Mouse (Mus musculus): Measurements from ENCODE around the gene Gm17018. TPM values are rescaled to one million over a fixed set of nuclear protein-coding genes. Genes with fewer than 3 reads are reported as not detected.
A peak's percentile ranks its signal among the peaks of the same experiment; 100 is the strongest.

Gm17018 gene
- total RNA-seq, 2 experiments from 2014 or later = 76.2 to 79.1 TPM

DNA sequence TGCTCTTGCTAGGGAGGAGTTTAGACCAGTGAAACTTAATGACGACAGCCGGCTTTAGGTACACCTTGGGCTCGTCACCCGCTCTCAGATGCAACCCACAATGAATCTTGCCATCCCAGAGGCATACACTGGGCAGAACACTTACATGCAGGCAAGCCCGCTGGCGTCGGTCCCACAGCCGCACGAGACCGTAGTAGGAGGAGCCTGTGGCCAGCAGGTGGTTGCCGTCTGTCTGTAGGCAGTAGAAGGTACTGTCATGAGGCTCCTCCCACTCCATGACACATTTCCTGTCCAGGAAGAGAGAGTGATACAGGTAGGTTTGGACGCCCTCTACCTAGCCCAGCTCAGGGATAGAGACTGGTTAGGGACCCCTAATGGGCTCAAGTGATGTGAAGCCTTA is 18.6 kb downstream of the Gm17018 start:
- TF ChIP-seq CTCF (IDR thresholded peaks at IDR 0.05) = no peak
- H3K4me3 ChIP-seq = no peak overlapping the region
- DNase-seq (ENCODE audit: extremely low spot score in 1 of 2, low spot score in 2 of 2) = no peak
- intact Hi-C loops (cut with DNase I) = loop anchor here (10.0 kb wide), 1 partner anchor 436 kb away; no protein-coding TSS in a partner anchor
- no peak overlapping the region for H3K27ac ChIP-seq

DNA sequence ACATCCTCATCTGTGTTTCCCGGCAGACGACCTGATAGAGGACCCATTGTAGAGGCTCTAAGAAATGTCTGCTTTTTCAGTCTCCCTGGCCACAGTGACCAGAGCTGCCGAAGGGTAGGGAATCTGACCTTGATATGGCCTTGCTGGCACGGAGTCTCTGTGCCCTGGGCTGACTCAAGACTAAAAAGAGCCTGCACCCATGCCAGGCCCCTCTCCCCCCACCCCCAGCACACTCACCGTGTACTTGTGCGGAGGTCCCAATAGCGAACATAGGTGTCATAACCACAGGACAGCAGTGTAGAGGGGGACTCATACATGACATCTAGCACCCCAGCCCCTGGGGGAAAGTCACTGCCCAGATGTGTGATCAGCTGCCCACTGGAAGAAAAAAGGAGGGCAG is 19.0 kb downstream of the Gm17018 start:
- Histone ChIP-seq H3K4me3 (no peak overlapping the region), H3K27ac (no peak overlapping the region)
- intact Hi-C loops (cut with DNase I) = loop anchor here (10.0 kb wide), 1 partner anchor 435 kb away; no protein-coding TSS in a partner anchor
- TF ChIP-seq CTCF (IDR thresholded peaks at IDR 0.05) = no peak
- DNase-seq (ENCODE audit: extremely low spot score in 1 of 2, low spot score in 2 of 2) = no peak

DNA sequence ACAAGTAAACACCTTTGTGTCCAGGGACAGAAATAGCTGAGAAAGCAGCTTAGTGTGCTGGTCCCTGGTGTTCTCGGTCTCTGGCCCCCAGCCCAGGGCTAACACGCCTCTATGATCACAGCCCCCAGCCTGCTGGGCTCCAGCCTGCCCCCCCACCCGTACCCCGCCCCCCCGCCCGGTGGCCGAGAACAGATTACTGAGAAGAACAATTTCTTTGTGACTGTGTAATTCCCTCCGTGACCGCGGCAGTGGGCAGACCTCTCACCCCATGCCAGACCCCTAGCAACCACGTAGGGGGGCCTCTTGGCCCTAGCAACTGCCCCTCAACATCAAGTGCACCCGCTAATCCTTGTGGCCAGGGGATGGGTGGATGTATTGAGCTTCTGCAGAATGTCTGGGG is 19.8 kb downstream of the Gm17018 start:
- intact Hi-C loops (cut with DNase I) = no loop called here

DNA sequence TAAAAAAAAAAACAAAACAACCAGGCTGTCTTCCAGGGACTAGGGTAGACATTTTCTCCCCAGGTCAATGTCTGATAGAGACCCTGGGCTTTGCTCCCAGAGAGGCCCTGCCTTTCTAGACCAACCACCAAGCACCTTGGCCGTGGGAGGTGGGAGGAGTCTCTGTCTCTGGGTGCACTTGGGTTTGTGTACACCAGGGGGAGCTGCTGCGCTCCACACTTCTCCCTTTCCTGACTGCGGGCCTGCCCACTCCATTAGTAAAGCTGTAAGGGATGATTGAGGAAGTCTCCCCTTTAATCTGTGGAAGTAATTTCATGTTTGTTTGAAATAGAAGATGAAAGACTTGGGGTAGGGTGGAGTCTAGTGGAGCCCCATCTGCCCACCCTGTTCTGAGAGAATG is 20.8 kb downstream of the Gm17018 start:
- H3K27ac ChIP-seq = no peak overlapping the region
- intact Hi-C loops (cut with DNase I) = no loop called here
- no peak overlapping the region for H3K4me3 ChIP-seq
- TF ChIP-seq CTCF (IDR thresholded peaks at IDR 0.05) = peak; percentile 58
- peak in 1 of 2 experiments; percentile 44 for DNase-seq (ENCODE audit: extremely low spot score in 1 of 2, low spot score in 2 of 2)

More for the DNA sequence above, 19.8 kb downstream of the Gm17018 start:
- Histone ChIP-seq H3K27ac (no peak overlapping the region), H3K4me3 (no peak overlapping the region)
- TF ChIP-seq CTCF (IDR thresholded peaks at IDR 0.05) = no peak
- no peak for DNase-seq (ENCODE audit: extremely low spot score in 1 of 2, low spot score in 2 of 2)

DNA sequence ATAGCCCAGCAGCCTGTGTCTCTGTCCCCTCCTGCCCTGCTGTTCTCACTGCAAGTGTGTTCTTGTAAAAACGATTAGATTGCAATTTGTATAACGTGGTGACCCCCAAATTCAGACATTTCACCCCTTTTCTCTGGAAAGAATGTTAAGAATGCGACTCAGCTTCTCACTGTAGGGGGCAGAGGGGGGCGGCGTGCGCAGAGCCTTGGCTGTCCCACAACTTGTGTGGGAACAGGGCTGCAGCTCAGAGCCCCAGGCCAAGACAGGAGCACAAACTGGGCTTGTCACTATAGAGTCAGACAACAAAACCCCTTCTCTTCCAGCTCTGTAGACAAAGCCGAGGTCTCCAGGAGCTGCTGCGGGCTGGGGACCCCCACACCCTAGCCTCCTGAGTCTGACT is 21.7 kb downstream of the Gm17018 start:
- DNase-seq (ENCODE audit: extremely low spot score in 1 of 2, low spot score in 2 of 2) = no peak
- no peak for TF ChIP-seq CTCF (IDR thresholded peaks at IDR 0.05)
- Histone ChIP-seq H3K27ac (no peak overlapping the region), H3K4me3 (no peak overlapping the region)
- intact Hi-C loops (cut with DNase I) = no loop called here

DNA sequence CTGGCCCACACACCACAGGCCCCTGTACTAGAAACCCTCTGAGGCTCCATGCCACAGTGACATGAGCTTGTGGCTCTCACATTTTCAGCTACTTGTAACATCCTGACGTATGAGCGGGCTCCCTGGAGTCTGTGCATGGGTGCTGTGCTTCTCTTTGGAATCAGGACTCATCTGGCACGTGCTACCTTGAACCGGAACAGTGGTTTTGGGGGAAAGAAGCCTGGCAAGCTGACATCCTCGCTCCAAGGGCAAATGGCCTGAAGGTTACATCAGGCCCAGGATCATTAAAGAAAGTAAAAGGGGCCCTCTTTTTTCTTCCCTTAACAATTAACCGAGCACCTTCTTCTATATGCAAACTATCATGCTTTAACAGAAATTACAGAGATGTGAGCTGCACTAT is 22.7 kb downstream of the Gm17018 start:
- H3K4me3 ChIP-seq = no peak overlapping the region
- no peak for DNase-seq (ENCODE audit: extremely low spot score in 1 of 2, low spot score in 2 of 2)
- intact Hi-C loops (cut with DNase I) = no loop called here
- no peak for TF ChIP-seq CTCF (IDR thresholded peaks at IDR 0.05)
- H3K27ac ChIP-seq = no peak overlapping the region

DNA sequence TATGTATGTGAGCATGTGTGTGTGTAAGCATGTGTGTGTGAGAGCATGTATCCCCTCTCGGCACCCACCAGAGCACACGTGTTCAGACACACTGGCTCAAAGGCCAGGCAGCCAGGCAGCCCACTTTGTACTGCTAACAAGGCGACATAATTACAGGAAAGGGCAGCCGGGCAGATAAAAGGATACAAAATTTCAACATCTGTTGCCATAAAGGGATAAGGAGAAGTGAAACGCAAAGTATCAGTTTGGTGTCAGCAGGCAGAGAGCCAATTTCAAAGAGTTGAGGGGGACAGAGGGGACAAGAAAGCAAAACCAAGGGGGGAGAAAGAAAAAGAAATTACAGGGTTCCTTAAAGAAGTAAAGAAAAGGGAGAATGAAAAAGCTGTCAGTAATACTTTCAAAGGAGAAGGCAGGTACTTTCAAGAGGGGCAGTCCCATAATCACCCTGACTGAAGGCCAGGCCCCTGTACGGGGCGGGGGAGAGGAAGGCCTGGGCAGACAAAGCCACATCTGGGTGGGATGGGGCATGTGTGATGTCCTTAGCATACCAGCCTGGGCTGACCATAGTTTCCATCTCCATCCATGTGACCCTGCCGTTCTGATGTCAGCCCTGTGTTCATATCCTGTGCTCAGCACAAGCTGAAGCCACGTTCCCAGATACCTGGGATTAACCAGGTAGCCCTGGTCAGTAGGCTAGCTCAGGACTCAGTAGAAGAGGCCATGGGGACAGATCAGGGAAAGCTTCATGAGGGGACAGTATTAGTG is 24.6 kb downstream of the Gm17018 start:
- no peak for TF ChIP-seq CTCF (IDR thresholded peaks at IDR 0.05)
- no peak for DNase-seq (ENCODE audit: extremely low spot score in 1 of 2, low spot score in 2 of 2)
- no peak overlapping the region for H3K4me3 ChIP-seq
- no peak overlapping the region for H3K27ac ChIP-seq
- intact Hi-C loops (cut with DNase I) = no loop called here

DNA sequence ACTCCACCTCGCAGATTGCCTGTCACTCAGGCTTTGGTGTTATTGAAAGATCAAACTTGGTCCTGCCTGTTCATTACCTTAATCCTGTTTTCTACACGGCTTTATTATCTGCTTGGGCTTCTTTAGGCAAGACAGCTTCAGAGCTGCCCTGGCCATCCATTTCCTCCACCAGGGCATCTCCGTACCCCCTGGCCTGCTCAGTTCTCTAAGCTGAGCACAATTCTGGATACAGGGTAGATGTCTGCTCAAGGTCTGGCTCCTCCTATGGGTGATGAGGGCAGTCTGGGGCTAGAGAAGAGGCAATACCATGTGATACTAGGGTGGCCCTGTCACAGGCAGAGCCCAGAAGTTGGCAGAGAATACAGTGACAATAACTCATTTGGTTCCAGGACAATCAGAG is 26.4 kb downstream of the Gm17018 start:
- Histone ChIP-seq H3K27ac (no peak overlapping the region), H3K4me3 (no peak overlapping the region)
- intact Hi-C loops (cut with DNase I) = no loop called here
- DNase-seq (ENCODE audit: extremely low spot score in 1 of 2, low spot score in 2 of 2) = no peak
- no peak for TF ChIP-seq CTCF (IDR thresholded peaks at IDR 0.05)

DNA sequence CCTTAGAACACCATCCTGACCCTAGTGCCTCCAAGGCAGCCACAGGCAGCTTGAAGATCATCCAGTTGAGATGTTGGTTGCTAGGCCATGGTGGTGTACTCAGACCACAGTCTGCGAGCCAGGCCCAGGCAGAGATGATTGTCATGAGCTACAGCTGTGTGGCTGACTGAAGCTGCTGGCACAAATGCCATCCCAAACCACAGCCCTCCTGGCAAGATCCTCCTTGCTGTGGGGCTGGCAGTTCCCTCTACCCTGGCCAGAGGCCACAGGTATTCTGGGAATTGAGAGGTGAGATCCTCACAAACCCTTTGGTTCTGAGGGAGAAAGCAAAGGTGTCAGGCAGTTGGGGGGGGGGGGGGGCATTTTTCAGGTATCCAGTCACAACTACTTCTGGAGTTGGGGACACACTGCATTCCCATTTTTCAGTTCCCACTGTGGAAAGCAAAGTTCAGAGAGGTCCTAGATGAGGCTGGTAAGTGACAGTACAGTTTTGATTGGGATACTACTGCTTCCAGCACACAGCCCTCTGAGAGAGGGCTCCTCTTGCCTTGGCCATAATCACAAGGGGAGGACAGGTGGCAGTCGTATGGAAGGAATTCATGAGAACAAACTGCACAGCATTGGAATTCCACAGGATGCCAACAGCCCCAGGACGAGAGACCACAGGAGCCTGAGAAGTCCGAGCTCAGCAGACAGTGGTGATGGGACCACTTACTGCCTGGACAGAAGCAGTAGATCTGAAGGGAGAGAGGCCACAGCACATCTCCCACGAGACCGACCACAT is 27.3 kb downstream of the Gm17018 start:
- H3K4me3 ChIP-seq = no peak overlapping the region
- intact Hi-C loops (cut with DNase I) = no loop called here
- H3K27ac ChIP-seq = no peak overlapping the region
- no peak for TF ChIP-seq CTCF (IDR thresholded peaks at IDR 0.05)
- no peak for DNase-seq (ENCODE audit: extremely low spot score in 1 of 2, low spot score in 2 of 2)

DNA sequence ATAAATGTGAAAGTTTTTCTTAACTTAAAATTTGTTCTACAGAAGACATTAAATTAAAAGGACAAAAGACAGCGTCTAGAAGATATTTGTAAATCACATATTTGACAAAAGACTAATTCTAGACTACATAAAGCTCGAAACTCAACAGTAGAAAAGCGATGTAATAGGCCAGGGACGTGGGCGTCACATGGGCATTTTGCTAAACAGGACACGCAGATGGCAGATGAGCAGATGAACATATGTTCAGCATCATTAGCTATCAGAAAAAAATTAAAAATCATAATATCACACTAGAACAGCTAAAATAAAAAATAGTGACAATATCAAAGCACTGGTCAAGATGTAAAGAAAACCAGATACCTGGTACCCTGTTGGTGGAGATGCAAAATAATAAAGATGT is 29.3 kb downstream of the Gm17018 start:
- TF ChIP-seq CTCF (IDR thresholded peaks at IDR 0.05) = no peak
- DNase-seq (ENCODE audit: extremely low spot score in 1 of 2, low spot score in 2 of 2) = no peak
- Histone ChIP-seq H3K4me3 (no peak overlapping the region), H3K27ac (no peak overlapping the region)
- intact Hi-C loops (cut with DNase I) = no loop called here

DNA sequence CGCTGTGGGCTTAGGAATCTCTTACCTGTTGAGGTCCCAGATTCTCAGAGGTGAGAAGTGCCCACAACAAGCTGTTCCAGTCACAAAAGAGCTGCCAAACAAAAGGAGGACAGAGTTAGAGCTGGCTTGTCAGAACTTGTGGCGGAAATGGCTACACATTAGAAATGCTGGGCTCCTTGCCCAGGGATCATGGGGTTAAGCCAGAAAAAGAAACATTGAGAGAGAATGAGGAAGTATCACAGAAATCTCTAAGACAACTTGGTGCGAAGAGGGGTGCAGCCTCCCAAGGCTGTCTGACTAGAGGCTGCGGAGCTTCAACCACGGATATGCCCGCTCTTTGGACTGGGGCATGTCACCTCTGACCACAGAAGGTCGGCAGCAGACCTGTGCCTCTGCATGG is 31.3 kb downstream of the Gm17018 start:
- intact Hi-C loops (cut with DNase I) = no loop called here
- H3K4me3 ChIP-seq = no peak overlapping the region
- no peak for TF ChIP-seq CTCF (IDR thresholded peaks at IDR 0.05)
- H3K27ac ChIP-seq = peak overlapping the region; percentile 13
- DNase-seq (ENCODE audit: extremely low spot score in 1 of 2, low spot score in 2 of 2) = no peak

DNA sequence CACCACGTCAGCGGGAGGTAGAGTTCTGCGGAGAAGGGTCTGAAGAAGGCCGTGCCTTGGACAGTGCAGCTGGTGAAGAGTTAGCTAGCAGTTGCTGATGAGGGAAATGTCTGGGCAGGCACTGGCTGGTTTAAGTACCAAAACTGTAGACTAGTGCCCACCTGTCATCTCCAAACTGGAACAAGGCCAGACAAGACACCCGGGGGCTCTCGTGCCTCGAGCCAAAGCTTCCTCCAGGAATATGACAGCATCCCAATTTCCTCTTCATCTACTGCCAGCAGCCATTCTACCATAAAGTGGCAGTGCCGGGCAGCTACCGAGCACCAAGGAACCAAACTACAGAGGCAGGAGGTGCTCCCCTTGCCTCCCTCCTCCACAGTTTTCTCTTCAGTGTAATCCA is 32.5 kb downstream of the Gm17018 start:
- TF ChIP-seq CTCF (IDR thresholded peaks at IDR 0.05) = no peak
- H3K27ac ChIP-seq = no peak overlapping the region

More for the DNA sequence above, 32.5 kb downstream of the Gm17018 start:
- intact Hi-C loops (cut with DNase I) = no loop called here
- DNase-seq (ENCODE audit: extremely low spot score in 1 of 2, low spot score in 2 of 2) = no peak
- H3K4me3 ChIP-seq = no peak overlapping the region
